Mouse (Mus musculus): ENCODE data around the gene Fam189a2. TPM values are rescaled to one million over a fixed set of nuclear protein-coding genes. Genes with fewer than 3 reads are reported as not detected.

Fam189a2 gene
- polyA plus RNA-seq, 1 experiment from 2014 or later: 0.95 TPM

- WGBS: 97% methylated on average over 9 of the region's 9 CpGs
Observed at GRCm38 (mm10) chr19:23966376-23966775, 64.4 kb downstream of the Fam189a2 start.

GRCm38 (mm10) chr19:23964401-23964910 lies 66.4 kb downstream of the Fam189a2 start:
- Histone ChIP-seq H3K4me1 (peaks cover 33% of the 10 kb centered on the region), H3K27me3 (ENCODE audit: low read depth, poor library complexity, severe bottlenecking) (peaks cover 10% of the 10 kb centered on the region), H3K9me3 (replicated peaks) (no peaks in the 10 kb centered on the region), H3K4me3 (no peak overlapping the region), H3K27ac (replicated peaks) (no peak overlapping the region; the same call in 1 of the 2 replicates), H3K36me3 (no peaks in the 10 kb centered on the region)
- no peak for DNase-seq (ENCODE audit: low spot score)
- WGBS: 77% methylated on average over 10 of the region's 10 CpGs

More at GRCm38 (mm10) chr19:23966376-23966775, 64.4 kb downstream of the Fam189a2 start:
- Histone ChIP-seq H3K4me1 (peaks cover 15% of the 10 kb centered on the region), H3K4me3 (no peak overlapping the region), H3K27me3 (ENCODE audit: low read depth, poor library complexity, severe bottlenecking) (0 out of 2 replicates have a peak, but pooled peaks cover 4% of the 10 kb centered on the region), H3K27ac (replicated peaks) (no peak overlapping the region), H3K36me3 (no peaks in the 10 kb centered on the region), H3K9me3 (replicated peaks) (no peaks in the 10 kb centered on the region)
- no peak for DNase-seq (ENCODE audit: low spot score)

- Histone ChIP-seq H3K9me3 (replicated peaks) (no peaks in the 10 kb centered on the region), H3K36me3 (no peaks in the 10 kb centered on the region), H3K4me3 (no peak overlapping the region), H3K4me1 (peaks cover 26% of the 10 kb centered on the region), H3K27me3 (ENCODE audit: low read depth, poor library complexity, severe bottlenecking) (peaks cover 10% of the 10 kb centered on the region), H3K27ac (replicated peaks) (no peak overlapping the region)
- peak; percentile 80 for DNase-seq (ENCODE audit: low spot score)
- 4% methylated on average over 8 of the region's 8 CpGs for WGBS
Observed at GRCm38 (mm10) chr19:23961516-23961915, 69.3 kb downstream of the Fam189a2 start.

- peak overlapping the region; percentile 38; the same call in 1 of the 2 replicates for H3K27ac ChIP-seq (replicated peaks)
- no peaks in the 10 kb centered on the region for H3K36me3 ChIP-seq
- no peak for DNase-seq (ENCODE audit: low spot score)
- peaks cover 10% of the 10 kb centered on the region for H3K27me3 ChIP-seq (ENCODE audit: low read depth, poor library complexity, severe bottlenecking)
- 81% methylated on average over 6 of the region's 6 CpGs for WGBS
- peaks cover 26% of the 10 kb centered on the region for H3K4me1 ChIP-seq
- no peaks in the 10 kb centered on the region for H3K9me3 ChIP-seq (replicated peaks)
- no peak overlapping the region for H3K4me3 ChIP-seq
Observed at GRCm38 (mm10) chr19:23960831-23961447, 69.9 kb downstream of the Fam189a2 start.

- H3K9me3 ChIP-seq (replicated peaks): no peaks in the 10 kb centered on the region
- H3K4me3 ChIP-seq: no peak overlapping the region
- WGBS: 29% methylated on average over 3 of the region's 3 CpGs
- no peaks in the 10 kb centered on the region for H3K36me3 ChIP-seq
- peak overlapping the region; percentile 38; the same call in 1 of the 2 replicates for H3K27ac ChIP-seq (replicated peaks)
- H3K27me3 ChIP-seq (ENCODE audit: low read depth, poor library complexity, severe bottlenecking): peaks cover 10% of the 10 kb centered on the region
- H3K4me1 ChIP-seq: peaks cover 26% of the 10 kb centered on the region
- no peak for DNase-seq (ENCODE audit: low spot score)
Observed at GRCm38 (mm10) chr19:23960275-23960674, 70.5 kb downstream of the Fam189a2 start.

- no peaks in the 10 kb centered on the region for H3K9me3 ChIP-seq (replicated peaks)
- WGBS: 52% methylated on average over 7 of the region's 7 CpGs
- peak overlapping the region; percentile 38; the same call in 1 of the 2 replicates for H3K27ac ChIP-seq (replicated peaks)
- DNase-seq (ENCODE audit: low spot score): no peak
- H3K4me3 ChIP-seq: no peak overlapping the region
- H3K36me3 ChIP-seq: no peaks in the 10 kb centered on the region
- peaks cover 26% of the 10 kb centered on the region for H3K4me1 ChIP-seq
- H3K27me3 ChIP-seq (ENCODE audit: low read depth, poor library complexity, severe bottlenecking): peaks cover 10% of the 10 kb centered on the region
Observed at GRCm38 (mm10) chr19:23959870-23960269, 70.9 kb downstream of the Fam189a2 start.

GRCm38 (mm10) chr19:23958925-23959324 lies 71.9 kb downstream of the Fam189a2 start:
- Histone ChIP-seq H3K27ac (replicated peaks) (no peak overlapping the region), H3K27me3 (ENCODE audit: low read depth, poor library complexity, severe bottlenecking) (peaks cover 10% of the 10 kb centered on the region), H3K4me1 (peaks cover 19% of the 10 kb centered on the region), H3K9me3 (replicated peaks) (no peaks in the 10 kb centered on the region), H3K36me3 (no peaks in the 10 kb centered on the region), H3K4me3 (no peak overlapping the region)
- DNase-seq (ENCODE audit: low spot score): no peak
- 51% methylated on average over 6 of the region's 6 CpGs for WGBS

GRCm38 (mm10) chr19:23957563-23957962 lies 73.3 kb downstream of the Fam189a2 start:
- H3K4me1 ChIP-seq: peaks cover 19% of the 10 kb centered on the region
- DNase-seq (ENCODE audit: low spot score): no peak
- H3K4me3 ChIP-seq: no peak overlapping the region
- no peaks in the 10 kb centered on the region for H3K9me3 ChIP-seq (replicated peaks)
- H3K27ac ChIP-seq (replicated peaks): no peak overlapping the region
- 71% methylated on average over 7 of the region's 7 CpGs for WGBS
- H3K27me3 ChIP-seq (ENCODE audit: low read depth, poor library complexity, severe bottlenecking): peaks cover 10% of the 10 kb centered on the region
- no peaks in the 10 kb centered on the region for H3K36me3 ChIP-seq

GRCm38 (mm10) chr19:23956299-23956975 lies 74.4 kb downstream of the Fam189a2 start:
- H3K36me3 ChIP-seq: no peaks in the 10 kb centered on the region
- 72% methylated on average over 17 of the region's 17 CpGs for WGBS
- peaks cover 18% of the 10 kb centered on the region for H3K4me1 ChIP-seq
- H3K27ac ChIP-seq (replicated peaks): no peak overlapping the region
- H3K9me3 ChIP-seq (replicated peaks): no peaks in the 10 kb centered on the region
- DNase-seq (ENCODE audit: low spot score): no peak
- no peak overlapping the region for H3K4me3 ChIP-seq
- peaks cover 6% of the 10 kb centered on the region for H3K27me3 ChIP-seq (ENCODE audit: low read depth, poor library complexity, severe bottlenecking)

- Histone ChIP-seq H3K27ac (replicated peaks) (no peak overlapping the region), H3K9me3 (replicated peaks) (no peaks in the 10 kb centered on the region), H3K4me3 (no peak overlapping the region), H3K36me3 (no peaks in the 10 kb centered on the region), H3K4me1 (peaks cover 10% of the 10 kb centered on the region), H3K27me3 (ENCODE audit: low read depth, poor library complexity, severe bottlenecking) (peaks cover 6% of the 10 kb centered on the region; the same call in 1 of the 2 replicates)
- 90% methylated on average over 8 of the region's 8 CpGs for WGBS
- no peak for DNase-seq (ENCODE audit: low spot score)
Observed at GRCm38 (mm10) chr19:23955461-23955860, 75.4 kb downstream of the Fam189a2 start.

GRCm38 (mm10) chr19:23948301-23949000 lies 82.4 kb downstream of the Fam189a2 start:
- no peaks in the 10 kb centered on the region for H3K36me3 ChIP-seq

GRCm38 (mm10) chr19:23947871-23948270 lies 82.9 kb downstream of the Fam189a2 start:
- Histone ChIP-seq H3K4me3 (peak overlapping the region; percentile 25; the same call in 1 of the 2 replicates), H3K36me3 (no peaks in the 10 kb centered on the region), H3K27ac (replicated peaks) (peak overlapping the region; percentile 77), H3K4me1 (peaks cover 17% of the 10 kb centered on the region), H3K9me3 (replicated peaks) (no peaks in the 10 kb centered on the region), H3K27me3 (ENCODE audit: low read depth, poor library complexity, severe bottlenecking) (peaks cover 29% of the 10 kb centered on the region)
- no peak for DNase-seq (ENCODE audit: low spot score)
- WGBS: 13% methylated on average over 4 of the region's 4 CpGs

More at GRCm38 (mm10) chr19:23948301-23949000, 82.4 kb downstream of the Fam189a2 start:
- H3K4me3 ChIP-seq: peak overlapping the region; percentile 25; the same call in 1 of the 2 replicates
- peaks cover 17% of the 10 kb centered on the region for H3K4me1 ChIP-seq
- H3K27ac ChIP-seq (replicated peaks): peak overlapping the region; percentile 77
- H3K9me3 ChIP-seq (replicated peaks): no peaks in the 10 kb centered on the region
- DNase-seq (ENCODE audit: low spot score): peak; percentile 49
- peaks cover 29% of the 10 kb centered on the region for H3K27me3 ChIP-seq (ENCODE audit: low read depth, poor library complexity, severe bottlenecking)
- WGBS: 13% methylated on average over 12 of the region's 12 CpGs
